Mouse (Mus musculus) cortical plate, adult 2 months (tissue): ENCODE measurements around the gene Stac2. TPM values are rescaled to one million over a fixed set of nuclear protein-coding genes. Genes with fewer than 3 reads are reported as not detected.

Experiments used
- H3K27ac ChIP-seq: fragments of 200-500 bp; 2 replicates; pipeline ENCODE4 v1.5.1; 2012; ENCODE audit warnings: low read length, control low read depth, inconsistent platforms; ENCODE audit not compliant: insufficient read depth
- H3K4me1 ChIP-seq: fragments of 200-500 bp; 2 replicates; pipeline ENCODE4 v1.6.1; 2011; ENCODE audit warnings: low read length; ENCODE audit not compliant: control insufficient read depth, insufficient read depth
- H3K4me3 ChIP-seq: fragments of 200-500 bp; 2 replicates; pipeline ENCODE4 v1.5.1; 2011; ENCODE audit warnings: mild to moderate bottlenecking, low read length, control low read depth; ENCODE audit not compliant: insufficient read depth
- CTCF ChIP-seq: fragments of 200-500 bp; IDR thresholded peaks from 2 replicates; pipeline ENCODE4 v1.5.1; 2011; ENCODE audit warnings: mild to moderate bottlenecking, control low read depth, low read length; ENCODE audit not compliant: insufficient read depth; ENCODE audit errors: extremely low read depth
- POLR2A ChIP-seq: fragments of 200-500 bp; IDR thresholded peaks from 2 replicates; pipeline ENCODE4 v1.6.1; 2011; ENCODE audit warnings: mild to moderate bottlenecking, low read length, control low read depth; ENCODE audit not compliant: insufficient read depth; ENCODE audit errors: extremely low read depth
- polyA plus RNA-seq: library from polyadenylated mRNA; depleted of rRNA; stranded (reverse); fragments of >200 nt; gene quantifications from 2 replicates; pipeline ENCODE4 v1.2.3, GENCODE M21; 2012

The Stac2 gene
- polyA plus RNA-seq, 1 experiment: 49.7 TPM

- TF ChIP-seq CTCF (no peak), POLR2A (0 out of 2 replicates have a peak, but pooled peaks have one; percentile 6)
- H3K4me3 ChIP-seq: no peak overlapping the region
- peaks cover 1% of the 10 kb centered on the region for H3K4me1 ChIP-seq
- H3K27ac ChIP-seq: no peak overlapping the region
These were observed 52.7 kb downstream of the Stac2 start for GRCm38 (mm10) chr11:98000378-98001140.

- H3K4me3 ChIP-seq: no peak overlapping the region
- no peak for TF ChIP-seq CTCF
- TF ChIP-seq POLR2A: no peak
- H3K27ac ChIP-seq: 0 out of 2 replicates have a peak overlapping the region, but pooled peaks have one; percentile 13
- H3K4me1 ChIP-seq: peaks cover 3% of the 10 kb centered on the region
These were observed 53.5 kb downstream of the Stac2 start for GRCm38 (mm10) chr11:97999748-98000147.

- peaks cover 3% of the 10 kb centered on the region for H3K4me1 ChIP-seq
- 0 out of 2 replicates have a peak overlapping the region, but pooled peaks have one; percentile 13 for H3K27ac ChIP-seq
- TF ChIP-seq POLR2A: peak; percentile 63; the same call in 1 of the 2 replicates
- no peak for TF ChIP-seq CTCF
- no peak overlapping the region for H3K4me3 ChIP-seq
These were observed 54.2 kb downstream of the Stac2 start for GRCm38 (mm10) chr11:97998898-97999608.

- TF ChIP-seq POLR2A (no peak), CTCF (no peak)
- Histone ChIP-seq H3K27ac (no peak overlapping the region), H3K4me1 (peaks cover 3% of the 10 kb centered on the region), H3K4me3 (no peak overlapping the region)
These were observed 55.0 kb downstream of the Stac2 start for GRCm38 (mm10) chr11:97998074-97998793.

GRCm38 (mm10) chr11:97997387-97997960 is 55.8 kb downstream of the Stac2 start:
- Histone ChIP-seq H3K27ac (no peak overlapping the region), H3K4me1 (peaks cover 3% of the 10 kb centered on the region), H3K4me3 (no peak overlapping the region)
- TF ChIP-seq CTCF (no peak), POLR2A (no peak)

- Histone ChIP-seq H3K27ac (no peak overlapping the region), H3K4me3 (no peak overlapping the region), H3K4me1 (peaks cover 3% of the 10 kb centered on the region)
- TF ChIP-seq CTCF: no peak
- no peak for TF ChIP-seq POLR2A
These were observed 56.6 kb downstream of the Stac2 start for GRCm38 (mm10) chr11:97996691-97997090.

GRCm38 (mm10) chr11:97995564-97996288 is 57.5 kb downstream of the Stac2 start, which contains the start of gene Arl5c:
Gene Arl5c, minus strand, starts transcription at chr11:97996181.
- Histone ChIP-seq H3K27ac (no peak within 1 kb of the TSS), H3K4me1 (peaks cover 2% of the 10 kb centered on the region), H3K4me3 (peak within 1 kb of the TSS; percentile 48)
- TF ChIP-seq CTCF: peak; percentile 22; the same call in 1 of the 2 replicates
- TF ChIP-seq POLR2A: no peak

GRCm38 (mm10) chr11:97994539-97995100 is 58.6 kb downstream of the Stac2 start:
- TF ChIP-seq CTCF (peak; percentile 46; the same call in 1 of the 2 replicates), POLR2A (no peak)
- Histone ChIP-seq H3K4me3 (peak overlapping the region; percentile 48), H3K27ac (no peak overlapping the region), H3K4me1 (peaks cover 5% of the 10 kb centered on the region)
